Mouse (Mus musculus) erythroblast, embryonic 14.5 days (primary cell): Measurements from ENCODE around the gene Fam89b.

Experiments used
- GATA1 ChIP-seq: IDR thresholded peaks from 2 replicates; pipeline ENCODE4 v1.6.1; 2012; ENCODE audit warnings: low read length, inconsistent platforms, mixed read lengths
- TAL1 ChIP-seq: IDR thresholded peaks from 3 replicates; pipeline ENCODE4 v1.6.1; 2012; ENCODE audit warnings: low read length, inconsistent platforms, mixed read lengths

GRCm38 (mm10) chr19:5688200-5689087 is 41.0 kb downstream of the Fam89b start, which contains the start of the genes Map3k11 and Pcnx3:
- TF ChIP-seq GATA1 (no peak), TAL1 (no peak)
